Mouse (Mus musculus) gastrocnemius, adult 8-10 months (tissue): Measurements from ENCODE around the gene Tsga8. TPM values are rescaled to one million over a fixed set of nuclear protein-coding genes. Genes with fewer than 3 reads are reported as not detected.

Source experiments
- DNase-seq, 2 experiments: peaks; one replicate each; pipeline ENCODE4 v3.0.0; 2022; ENCODE audit warnings: low spot score in 2 of 2
- total RNA-seq, 4 experiments: library from RNA; stranded (reverse); gene quantifications; 2 replicates each; pipeline ENCODE4 v1.2.4; 2022

The Tsga8 gene
- total RNA-seq, result not detected

DNA sequence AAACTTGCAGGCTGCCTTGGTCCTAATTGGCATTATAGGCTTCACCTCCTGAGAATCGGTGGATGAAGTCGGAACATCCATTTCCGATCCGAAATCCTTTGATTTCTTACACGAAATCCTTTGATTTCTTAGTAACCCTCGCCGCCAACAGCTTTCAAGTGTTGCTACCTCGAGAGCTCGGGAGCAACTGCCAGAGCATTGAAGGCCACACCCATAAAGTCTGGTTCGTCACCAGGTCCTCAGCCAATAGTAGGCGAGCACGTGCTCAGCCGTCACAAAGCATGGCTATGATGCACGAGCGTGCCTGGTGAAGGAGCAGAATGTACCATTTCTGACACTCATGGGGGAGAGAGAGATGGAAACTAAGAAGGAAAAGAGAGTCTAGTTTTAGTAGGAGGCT lies at the start of gene Tsga8:
Tsga8 (minus strand) TSS at position 327 of the 400 bp plus-strand sequence.
- DNase-seq, result no peak
